Mouse (Mus musculus) liver, postnatal 0 days (tissue): ENCODE data around the gene Pakap. TPM values are rescaled to one million over a fixed set of nuclear protein-coding genes. Genes with fewer than 3 reads are reported as not detected.

Experiments
- ATAC-seq: fragments of 200-750 bp; cut with Nextera tagmentation; 2 replicates; pipeline ENCODE4 v1.8.0; 2017; ENCODE audit warnings: mild to moderate bottlenecking, moderate library complexity
- DNase-seq: peaks from one replicate; pipeline ENCODE4 v3.0.0-alpha.2; 2016
- H3K27ac ChIP-seq: fragments of 300-500 bp; sonication (generic); 2 replicates; pipeline ENCODE4 v1.5.1; 2014; ENCODE audit warnings: antibody characterized with exemption, moderate library complexity, mild to moderate bottlenecking, low read depth
- H3K27me3 ChIP-seq: fragments of 300-500 bp; sonication (generic); 2 replicates; pipeline ENCODE4 v1.6.1; 2014; ENCODE audit warnings: low read length, control low read depth, mixed read lengths; ENCODE audit not compliant: insufficient read depth
- H3K36me3 ChIP-seq: fragments of 300-500 bp; sonication (generic); replicated peaks from 2 replicates; pipeline ENCODE4 v1.6.1; 2014; ENCODE audit warnings: mild to moderate bottlenecking, control low read depth, low read length, moderate library complexity, mixed read lengths; ENCODE audit not compliant: insufficient read depth
- H3K4me1 ChIP-seq: fragments of 300-500 bp; sonication (generic); 2 replicates; pipeline ENCODE4 v1.6.1; 2014; ENCODE audit warnings: antibody characterized with exemption, mild to moderate bottlenecking, control low read depth; ENCODE audit not compliant: insufficient read depth
- H3K4me2 ChIP-seq: fragments of 300-500 bp; sonication (generic); 2 replicates; pipeline ENCODE4 v1.6.1; 2014; ENCODE audit warnings: low read depth, mild to moderate bottlenecking, low read length, moderate library complexity, mixed read lengths
- H3K4me3 ChIP-seq: fragments of 300-500 bp; sonication (generic); 2 replicates; pipeline ENCODE4 v1.5.1; 2014; ENCODE audit warnings: low read depth, low read length
- H3K9ac ChIP-seq: fragments of 300-500 bp; sonication (generic); replicated peaks from 2 replicates; pipeline ENCODE4 v1.6.1; 2014; ENCODE audit warnings: mild to moderate bottlenecking, moderate library complexity
- H3K9me3 ChIP-seq: fragments of 300-500 bp; sonication (generic); 2 replicates; pipeline ENCODE4 v1.6.1; 2016; ENCODE audit warnings: mild to moderate bottlenecking, control low read depth, low read length, mixed read lengths
- CTCF ChIP-seq: sonication (generic); IDR thresholded peaks from 2 replicates; pipeline ENCODE4 v1.5.1; 2016; ENCODE audit warnings: antibody characterized with exemption, low read depth
- EP300 ChIP-seq: IDR thresholded peaks from 2 replicates; pipeline ENCODE4 v1.6.1; 2016; ENCODE audit warnings: antibody characterized with exemption, low read depth, mild to moderate bottlenecking
- WGBS: fragments of 180-500 bp; shearing (Covaris S2); extraction: QIAGEN DNeasy Blood & Tissue Kit; methylation state at CpG from one replicate; pipeline ENCODE4 v1.1.7; 2014; ENCODE audit not compliant: insufficient replicate concordance; 5-methylcytosine and 5-hydroxymethylcytosine counted together
- polyA plus RNA-seq: library from polyadenylated mRNA; unstranded; fragments of >200 nt; fragmentation: Nextera tagmentation; extraction: Ambion mirVana; gene quantifications from 2 replicates; pipeline ENCODE4 v1.2.1, GENCODE M21; 2015

Pakap gene
- polyA plus RNA-seq, 1 experiment from 2014 or later = 0.79 TPM

- H3K27me3 ChIP-seq = no peaks in the 10 kb centered on the region
- no peak overlapping the region for H3K4me2 ChIP-seq
- no peak overlapping the region for H3K4me3 ChIP-seq
- H3K9ac ChIP-seq = no peak overlapping the region
- H3K9me3 ChIP-seq = no peaks in the 10 kb centered on the region
- H3K27ac ChIP-seq = no peak overlapping the region
- 78% methylated on average over 6 of the region's 6 CpGs for WGBS
- TF ChIP-seq CTCF (no peak), EP300 (no peak)
- no peak for ATAC-seq
- H3K36me3 ChIP-seq = no peaks in the 10 kb centered on the region
- DNase-seq = no peak
- no peaks in the 10 kb centered on the region for H3K4me1 ChIP-seq
These were observed 369.3 kb downstream of the Pakap start for GRCm38 (mm10) chr4:57937292-57937691.

GRCm38 (mm10) chr4:57940631-57941030 is 372.7 kb downstream of the Pakap start:
- Histone ChIP-seq H3K4me1 (no peaks in the 10 kb centered on the region), H3K4me3 (no peak overlapping the region), H3K9me3 (no peaks in the 10 kb centered on the region), H3K27ac (no peak overlapping the region), H3K36me3 (peaks cover 16% of the 10 kb centered on the region), H3K27me3 (no peaks in the 10 kb centered on the region), H3K9ac (no peak overlapping the region), H3K4me2 (no peak overlapping the region)
- no peak for DNase-seq
- WGBS = 71% methylated on average over 4 of the region's 4 CpGs
- TF ChIP-seq CTCF (no peak), EP300 (no peak)
- no peak for ATAC-seq

GRCm38 (mm10) chr4:57942892-57943291 is 374.9 kb downstream of the Pakap start:
- no peak overlapping the region for H3K27ac ChIP-seq
- peaks cover 29% of the 10 kb centered on the region for H3K36me3 ChIP-seq
- no peaks in the 10 kb centered on the region; the same call in 1 of the 2 replicates for H3K4me1 ChIP-seq
- H3K27me3 ChIP-seq = no peaks in the 10 kb centered on the region
- no peak overlapping the region for H3K4me3 ChIP-seq
- WGBS = 84% methylated on average over 2 of the region's 2 CpGs
- no peak for ATAC-seq
- no peak overlapping the region for H3K4me2 ChIP-seq
- TF ChIP-seq EP300 = no peak
- no peak for TF ChIP-seq CTCF
- no peaks in the 10 kb centered on the region for H3K9me3 ChIP-seq
- no peak overlapping the region for H3K9ac ChIP-seq
- no peak for DNase-seq

Other genes with a start within 250 kb of the Pakap start
- gene Palm2, start 133.9 kb upstream of the Pakap start, polyA plus RNA-seq = 0.05 TPM in 1 of 2 replicates, not detected in the other
- 1.9 and 2.0 TPM in 2 replicates for gene Akap2, start 149.5 kb downstream of the Pakap start, polyA plus RNA-seq